Mouse (Mus musculus) cerebellum, adult 2 months (tissue): ENCODE data around the gene Myo1e.

ENCODE experiments used
- CTCF ChIP-seq: fragments of 200-500 bp; IDR thresholded peaks from 2 replicates; pipeline ENCODE4 v1.5.1; 2011; ENCODE audit warnings: low read depth, mild to moderate bottlenecking, control low read depth, low read length, moderate library complexity, borderline replicate concordance; ENCODE audit not compliant: insufficient read depth
- POLR2A ChIP-seq: fragments of 200-500 bp; IDR thresholded peaks from 2 replicates; pipeline ENCODE4 v1.6.1; 2011; ENCODE audit warnings: low read length, control low read depth, borderline replicate concordance; ENCODE audit not compliant: insufficient read depth

DNA sequence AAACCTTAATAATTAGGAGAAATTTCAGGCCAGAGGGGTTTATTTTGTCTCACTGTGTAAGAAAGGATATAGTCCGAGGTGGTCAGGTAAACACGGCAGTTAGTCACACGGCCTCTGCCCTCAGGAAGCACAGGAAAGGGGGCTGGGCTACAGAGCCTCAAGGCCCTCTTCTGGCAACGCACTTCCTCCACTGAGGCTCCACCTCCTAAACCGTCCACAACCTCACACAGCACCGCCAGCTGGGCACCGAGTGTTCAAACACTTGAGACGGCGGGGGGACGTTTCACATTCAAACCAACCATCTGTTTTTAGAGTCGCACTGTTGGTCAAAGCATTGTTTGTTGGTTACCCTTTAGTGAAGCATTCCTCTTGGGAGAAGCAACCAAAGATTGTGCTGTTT lies 12.5 kb upstream of the Myo1e start:
- TF ChIP-seq CTCF (no peak), POLR2A (no peak)
